Mouse (Mus musculus) liver, embryonic 14.5 days (tissue): ENCODE measurements around the gene Uqcrc2.

Experiments
- CTCF ChIP-seq: IDR thresholded peaks from 2 replicates; pipeline ENCODE4 v1.5.1; 2016; ENCODE audit warnings: antibody characterized with exemption, low read depth, control low read depth
- EP300 ChIP-seq: IDR thresholded peaks from 2 replicates; pipeline ENCODE4 v1.6.1; 2016; ENCODE audit warnings: antibody characterized with exemption, low read depth

GRCm38 (mm10) chr7:120647849-120648248 is 12.9 kb downstream of the Uqcrc2 start:
- no peak for TF ChIP-seq CTCF
- TF ChIP-seq EP300: no peak
